Mouse (Mus musculus) CD4-positive helper T cell, adult 2 months (primary cell): ENCODE data around the gene Ctnnbip1.
A peak's percentile ranks its signal among the peaks of the same experiment; 100 is the strongest.

Experiments used
- DNase-seq: peaks from one replicate; pipeline ENCODE4 v3.0.0-alpha.2; 2012; ENCODE audit warnings: low read depth, missing footprints, low spot score

The Ctnnbip1 gene

DNA sequence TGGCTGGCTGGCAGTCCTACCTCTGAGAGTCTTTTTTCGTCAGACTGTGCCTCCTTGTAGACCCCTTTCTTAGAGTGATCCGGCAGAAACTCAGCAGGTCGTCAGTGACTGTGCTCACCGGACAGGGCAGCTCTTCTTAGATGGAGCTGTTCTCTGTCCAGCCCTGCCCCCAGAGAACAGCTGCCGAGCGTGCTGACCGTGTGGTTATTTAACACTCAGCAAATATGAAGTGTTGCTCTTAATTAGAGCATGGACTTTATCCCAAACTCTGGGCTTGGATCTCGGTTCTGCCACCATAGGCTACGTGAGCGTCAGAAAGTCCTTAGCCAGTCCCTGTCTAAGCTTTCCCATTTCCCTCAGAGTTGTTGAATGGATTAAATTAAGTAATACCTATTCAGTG lies 3.2 kb downstream of the Ctnnbip1 start:
- no peak for DNase-seq

DNA sequence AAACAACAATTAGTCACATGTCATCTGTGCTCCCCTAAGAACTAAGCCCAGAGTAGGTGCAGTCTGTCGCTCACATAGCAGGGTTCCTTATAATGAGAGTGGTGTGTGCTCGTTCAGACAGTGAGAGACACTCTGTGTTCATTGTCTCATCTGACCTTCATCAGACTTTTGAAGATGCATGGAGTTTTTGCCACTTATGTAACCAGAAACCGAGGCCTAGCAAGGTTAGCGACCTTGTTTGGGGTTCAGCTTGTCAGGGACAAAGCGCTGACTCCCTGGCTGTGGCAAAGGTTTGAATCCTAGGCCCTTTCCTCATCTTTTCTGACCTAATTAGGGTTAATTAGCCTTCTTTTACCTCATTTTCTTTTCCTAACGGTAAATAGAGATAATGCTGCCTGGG lies 5.9 kb downstream of the Ctnnbip1 start:
- DNase-seq: no peak

DNA sequence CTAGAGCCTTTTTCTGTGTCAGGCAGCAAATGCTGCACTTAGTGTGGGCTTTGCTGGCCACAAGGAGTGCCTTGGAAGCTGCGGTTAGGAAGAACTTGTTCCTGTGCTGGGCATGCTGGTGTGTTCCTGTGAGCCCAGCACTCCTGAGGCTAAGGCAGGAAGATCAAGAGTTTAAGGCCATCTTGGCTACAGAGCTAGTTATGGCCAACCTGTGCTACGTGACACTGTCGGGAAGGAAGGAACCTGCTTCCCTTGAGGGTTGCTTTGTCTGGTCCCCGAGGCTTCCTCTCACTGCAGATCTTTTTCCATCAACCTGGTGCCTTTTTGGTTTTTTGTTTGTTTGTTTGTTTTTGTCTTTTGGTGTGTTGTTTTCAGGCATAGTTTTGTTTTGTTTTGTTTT lies 7.1 kb downstream of the Ctnnbip1 start:
- DNase-seq: no peak

DNA sequence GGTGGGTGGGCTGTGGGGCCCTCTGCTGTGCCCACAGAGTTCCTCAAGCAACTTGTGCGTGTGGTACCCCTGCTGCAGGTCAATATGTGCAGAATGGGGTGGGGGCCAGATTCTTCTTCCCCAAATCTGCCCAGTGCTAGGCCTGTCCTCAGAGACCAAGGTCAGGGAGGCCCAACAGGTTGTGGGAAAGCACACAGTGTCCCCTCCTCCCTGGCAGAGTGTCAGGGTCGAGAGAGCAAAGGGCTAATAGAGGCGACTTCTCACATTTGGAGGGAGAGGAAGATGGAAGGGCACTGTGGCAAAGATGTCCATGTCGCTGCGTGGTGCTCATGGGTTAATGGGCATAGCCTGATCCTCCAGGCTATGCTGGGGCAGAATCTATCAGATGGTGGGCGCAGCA lies 7.8 kb downstream of the Ctnnbip1 start:
- DNase-seq: no peak

DNA sequence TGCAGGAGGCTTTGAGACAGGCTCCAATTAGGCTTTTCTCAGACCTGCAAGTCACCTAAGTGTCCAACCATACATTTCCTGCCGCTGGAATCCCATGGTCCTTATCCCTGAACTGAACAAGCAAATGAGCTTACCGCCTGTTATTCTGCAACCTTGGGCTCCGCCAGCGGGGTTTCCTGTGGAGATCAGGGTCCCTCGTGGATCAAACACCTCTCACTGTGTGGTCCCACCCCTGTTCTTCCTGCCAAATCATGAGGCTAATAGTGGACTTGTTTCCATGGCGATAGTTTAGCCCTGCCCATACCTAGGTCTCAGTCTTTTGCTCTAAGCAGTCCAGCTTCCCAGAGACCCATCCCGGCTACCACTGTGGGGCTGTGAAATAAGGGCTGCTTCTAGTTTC lies 8.3 kb downstream of the Ctnnbip1 start:
- no peak for DNase-seq

DNA sequence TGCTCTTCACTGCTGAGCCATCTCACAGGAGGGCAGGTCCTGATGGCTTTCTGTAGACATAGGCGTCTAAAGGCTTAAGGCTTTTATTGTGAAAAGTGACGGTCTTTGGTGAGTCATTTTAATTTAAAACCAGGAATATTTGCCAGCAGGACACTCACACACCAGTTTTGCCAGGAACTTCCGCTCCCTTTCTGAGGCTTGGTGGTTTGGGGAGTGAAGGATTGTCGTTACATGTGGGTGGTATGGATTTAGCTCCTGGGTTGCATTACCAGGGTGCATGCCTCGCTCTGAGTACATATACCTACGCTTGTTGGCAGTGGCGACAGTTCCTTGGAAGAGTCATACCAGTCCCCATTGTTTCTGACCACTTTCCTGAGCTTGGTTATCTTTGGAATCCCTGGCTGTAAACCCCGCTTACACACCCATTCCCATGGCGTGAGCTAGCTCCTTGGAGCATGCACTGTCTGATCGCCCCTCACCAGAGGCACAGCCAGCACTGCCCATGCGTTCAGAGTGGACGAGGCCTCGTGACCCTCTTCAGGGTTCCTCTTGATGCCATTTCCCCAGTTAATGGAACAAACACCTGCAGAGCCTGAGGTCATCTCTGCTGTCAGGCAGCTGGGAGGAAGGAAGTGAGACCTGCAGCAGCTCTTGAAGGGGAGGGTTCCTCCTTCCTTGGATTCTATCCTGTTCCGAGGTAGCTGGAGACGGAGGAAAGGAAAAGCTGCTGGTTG lies 9.8 kb downstream of the Ctnnbip1 start:
- DNase-seq: no peak

DNA sequence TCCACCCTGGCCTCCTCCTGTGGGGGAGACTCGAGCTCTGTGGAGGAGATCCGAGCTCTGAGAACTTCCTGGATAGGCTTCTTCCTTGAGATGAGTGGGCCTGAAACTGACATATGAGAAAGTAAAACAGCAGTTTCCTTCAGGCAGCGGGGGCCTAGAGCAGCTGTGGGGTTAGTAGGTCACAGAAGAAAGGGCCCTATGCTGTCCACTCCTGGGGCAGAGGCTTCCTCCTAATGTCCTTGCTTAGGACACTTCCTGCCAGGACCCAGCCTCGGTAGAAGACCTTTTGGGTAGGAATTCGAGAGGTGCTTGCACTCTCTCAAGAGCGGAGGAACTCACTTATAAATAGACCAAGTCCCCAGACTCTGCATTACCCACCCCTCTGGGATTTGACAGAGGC lies 11.7 kb downstream of the Ctnnbip1 start:
- DNase-seq: no peak

DNA sequence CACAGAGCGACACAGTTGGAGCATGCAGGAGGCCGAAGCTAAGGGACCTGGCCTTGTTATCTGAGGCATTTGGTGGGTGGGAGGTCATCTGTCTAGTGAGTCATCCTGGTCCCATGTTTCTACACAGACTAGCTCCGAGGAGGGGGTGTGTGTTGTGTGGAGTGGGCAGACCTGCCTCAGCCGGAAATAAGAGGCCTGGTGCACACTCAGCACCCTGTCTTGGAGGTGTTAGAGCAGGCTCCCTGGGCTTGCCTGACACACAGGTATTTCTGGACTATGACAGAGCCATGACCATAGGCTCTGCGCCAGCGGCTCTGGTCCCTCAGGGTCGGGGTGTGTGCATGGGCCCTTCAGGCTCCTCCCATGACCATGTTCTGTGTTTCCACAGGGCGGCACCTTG lies 21.4 kb downstream of the Ctnnbip1 start:
- DNase-seq: no peak

DNA sequence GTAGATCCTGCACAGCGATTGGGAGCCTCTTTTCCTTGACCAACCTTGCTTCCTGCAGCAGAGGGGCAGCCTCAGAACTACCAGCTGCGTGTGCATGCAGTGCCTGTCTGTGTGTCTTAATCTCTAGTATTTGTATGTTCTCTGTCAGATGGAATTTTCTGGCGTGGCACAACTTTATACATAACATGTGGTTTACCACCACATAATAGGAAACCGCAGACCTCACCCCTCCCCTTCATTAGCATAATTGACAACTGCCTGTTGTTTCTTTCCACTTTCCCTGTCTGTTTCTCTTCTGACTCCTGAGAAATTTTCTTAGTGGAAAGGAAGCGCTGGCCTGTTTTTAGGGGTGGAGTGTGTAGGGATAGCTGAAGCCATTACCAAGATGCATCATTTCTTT lies 23.9 kb downstream of the Ctnnbip1 start:
- peak; percentile 80 for DNase-seq

DNA sequence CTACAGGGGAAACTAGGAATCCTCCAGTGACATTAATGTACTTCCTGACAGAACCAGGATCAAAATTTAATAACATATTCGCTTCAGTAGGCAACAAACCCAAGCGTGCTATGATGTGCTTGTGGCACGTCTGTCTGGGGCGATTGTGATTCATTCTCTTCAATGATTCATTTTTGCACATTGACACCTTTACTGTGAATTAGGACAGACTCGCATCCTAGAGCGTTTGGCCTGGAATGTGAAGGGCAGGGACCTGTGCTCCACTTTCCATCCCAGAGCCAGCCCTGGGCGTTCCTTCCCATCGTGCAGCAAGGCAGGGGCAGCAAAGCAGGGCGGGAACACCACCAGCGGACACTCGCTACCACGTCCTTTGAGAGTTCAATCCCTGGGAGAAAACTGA lies 24.4 kb downstream of the Ctnnbip1 start:
- no peak for DNase-seq

DNA sequence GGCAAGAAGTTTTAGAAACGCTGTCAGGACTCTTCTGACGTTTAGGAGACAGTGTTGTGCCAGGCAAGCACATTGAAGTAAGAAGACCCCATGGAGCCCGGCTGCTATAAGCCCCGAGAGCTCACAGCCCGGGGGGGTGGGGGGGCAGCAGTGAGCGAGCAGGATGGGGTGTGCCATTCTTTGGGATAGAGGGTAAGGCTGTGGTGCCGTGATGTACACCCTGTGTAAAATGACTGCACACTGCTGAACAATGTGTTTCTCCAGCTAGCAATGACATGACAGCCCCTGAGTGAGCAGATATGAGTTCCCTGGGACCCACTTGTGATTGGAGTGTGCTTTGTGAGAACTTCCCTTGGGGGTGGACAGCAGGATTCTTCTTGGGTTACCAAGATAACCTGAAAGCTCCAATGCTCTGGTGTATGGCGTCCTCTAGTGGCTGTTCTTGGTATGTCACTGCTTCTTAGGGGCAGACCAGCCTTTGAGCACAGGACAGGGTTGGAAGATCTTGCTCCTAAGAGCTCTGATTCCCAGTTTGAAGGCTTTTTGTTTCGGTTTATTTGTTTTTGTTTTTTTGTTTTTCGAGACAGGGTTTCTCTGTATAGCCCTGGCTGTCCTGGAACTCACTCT lies 25.0 kb downstream of the Ctnnbip1 start:
- peak; percentile 83 for DNase-seq

DNA sequence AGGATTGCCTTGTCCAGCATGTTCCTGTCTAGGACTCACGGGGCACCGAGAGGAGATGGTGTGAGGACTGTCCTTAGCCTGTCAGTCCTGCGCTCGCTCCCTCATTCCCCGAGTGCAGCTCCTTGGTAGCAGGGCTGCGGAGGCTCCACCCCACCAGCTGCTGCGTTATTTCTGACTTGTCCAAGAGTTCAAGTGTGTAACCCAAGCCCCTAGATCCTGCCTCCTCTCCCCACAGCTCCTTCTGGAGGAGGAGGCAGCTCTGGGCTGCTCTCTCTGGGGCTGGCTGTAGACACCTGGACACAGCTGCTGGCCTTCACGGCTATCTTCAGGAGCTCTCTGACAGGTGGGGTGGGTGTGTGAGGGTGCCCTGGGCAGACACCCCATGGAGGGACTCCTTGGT lies 26.9 kb downstream of the Ctnnbip1 start:
- no peak for DNase-seq

DNA sequence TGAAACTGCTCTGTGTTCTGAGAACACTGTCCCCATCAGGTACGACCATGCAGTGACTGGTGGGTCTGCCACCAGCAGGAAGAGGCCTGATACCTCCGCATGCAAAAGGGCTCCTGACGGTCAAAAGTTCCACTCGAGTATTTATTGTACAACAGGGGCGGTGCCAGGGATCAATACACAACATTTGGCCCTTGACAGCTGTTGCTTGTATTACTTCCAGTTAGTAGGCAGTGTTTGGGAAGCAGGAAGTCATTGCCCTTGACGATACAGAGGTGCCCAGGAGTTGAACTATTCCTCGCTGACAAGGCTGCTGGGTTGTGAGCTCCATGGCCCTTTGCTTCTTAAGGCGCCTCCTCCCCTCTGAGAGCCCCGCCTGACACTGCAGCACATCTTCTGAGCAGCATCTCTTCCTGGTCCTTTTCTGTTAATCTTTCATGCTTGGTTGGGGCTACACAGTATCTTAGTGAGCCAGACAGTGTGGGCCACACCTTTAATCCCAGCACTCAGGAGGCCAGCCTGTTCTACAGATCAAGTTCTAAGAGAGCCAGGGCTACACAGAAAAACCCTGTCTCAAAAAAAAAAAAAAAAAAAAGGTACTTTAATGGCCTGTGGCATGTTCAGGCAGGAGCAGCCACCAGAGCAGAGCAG lies 28.9 kb downstream of the Ctnnbip1 start:
- no peak for DNase-seq

DNA sequence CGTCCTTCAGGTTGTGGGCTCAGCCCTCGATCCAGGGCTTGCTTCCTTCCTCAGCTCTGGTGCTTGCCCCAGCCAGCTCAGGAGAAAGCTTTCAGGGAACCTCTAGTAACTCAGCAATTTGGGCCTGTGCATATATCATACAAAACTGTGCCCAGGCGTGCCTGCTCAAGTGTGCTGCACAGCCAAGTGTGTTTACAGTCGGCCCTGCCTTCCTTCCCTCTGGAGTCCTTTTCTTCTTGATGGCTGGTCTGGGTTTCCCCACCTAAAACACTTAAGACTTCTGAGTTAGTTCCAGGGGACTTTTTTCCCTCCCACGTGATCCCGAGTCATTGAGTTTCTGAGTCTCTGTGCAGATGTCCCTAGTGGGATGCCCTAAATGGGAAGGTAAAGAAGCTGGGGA lies 29.5 kb downstream of the Ctnnbip1 start:
- no peak for DNase-seq

DNA sequence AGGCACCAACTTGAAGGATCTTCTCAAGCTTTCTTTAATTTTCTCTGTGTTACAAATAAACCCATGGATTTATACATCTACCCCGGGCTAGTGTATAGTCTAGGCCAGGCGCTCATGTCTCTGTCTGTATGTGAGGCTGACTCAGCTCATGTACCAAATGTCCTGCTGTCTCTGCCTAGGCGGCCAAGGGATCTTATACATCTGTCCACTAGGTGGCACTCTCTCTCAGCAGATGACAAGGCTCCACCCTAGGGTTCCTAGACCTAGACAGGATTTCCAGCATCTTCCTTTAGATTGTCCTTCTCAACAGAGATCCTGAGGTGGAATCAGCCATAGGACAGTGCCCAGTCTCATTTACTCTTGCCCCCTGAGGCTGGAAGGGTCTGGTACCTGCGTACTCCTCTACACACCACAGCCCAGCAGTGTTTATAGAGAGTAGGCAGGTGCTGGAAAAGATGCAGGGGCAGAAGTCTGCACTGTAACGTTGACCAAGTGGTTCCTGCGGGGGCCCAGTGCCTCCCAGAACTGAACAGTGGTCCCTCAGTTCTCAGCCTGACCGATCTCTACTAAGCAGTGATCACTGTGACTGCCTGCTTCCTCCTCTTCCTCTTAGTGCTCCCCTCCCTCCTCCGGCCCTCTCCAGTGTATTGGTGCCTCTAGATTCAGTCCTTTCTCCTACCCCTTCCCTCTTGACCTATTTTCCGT lies 31.3 kb downstream of the Ctnnbip1 start:
- peak; percentile 73 for DNase-seq

DNA sequence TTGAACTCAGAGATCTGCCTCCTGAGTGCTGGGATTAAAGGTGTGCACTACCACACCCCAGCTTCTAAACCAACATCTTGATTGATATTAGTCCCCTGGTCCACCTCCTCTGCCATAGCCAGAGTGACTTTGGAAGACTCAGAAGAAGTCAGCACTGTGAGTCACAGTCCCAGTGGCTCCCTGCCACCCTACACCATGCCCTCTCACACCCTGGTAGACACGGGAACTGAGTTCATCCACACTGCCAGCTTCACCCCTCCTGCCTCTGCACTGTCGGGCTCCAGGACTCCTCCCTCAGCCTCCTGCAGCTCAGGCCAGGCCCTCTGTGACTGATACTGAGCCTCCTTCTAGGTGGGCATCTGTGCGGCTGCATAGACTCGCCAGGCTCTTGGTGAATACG lies 32.8 kb downstream of the Ctnnbip1 start:
- DNase-seq: no peak

DNA sequence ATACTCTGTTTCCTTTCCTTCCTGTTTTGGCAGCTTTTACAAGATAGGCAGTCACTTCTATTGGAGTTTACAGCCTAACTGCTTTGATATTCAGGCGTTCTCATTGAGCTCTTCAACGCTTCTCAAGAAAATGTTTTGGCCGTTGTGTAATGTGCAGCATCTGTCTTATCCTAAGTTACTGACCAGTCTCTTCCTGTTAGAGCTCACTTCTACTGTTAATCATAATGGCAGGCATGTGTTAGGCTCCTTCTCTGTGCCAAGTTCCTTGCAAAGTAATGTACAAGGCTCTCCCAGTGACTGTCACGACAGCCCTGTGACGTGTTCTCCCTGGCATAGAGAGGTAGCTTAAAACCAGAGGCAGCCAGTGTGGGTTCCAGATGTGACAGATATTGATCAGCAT lies 33.7 kb downstream of the Ctnnbip1 start:
- no peak for DNase-seq

DNA sequence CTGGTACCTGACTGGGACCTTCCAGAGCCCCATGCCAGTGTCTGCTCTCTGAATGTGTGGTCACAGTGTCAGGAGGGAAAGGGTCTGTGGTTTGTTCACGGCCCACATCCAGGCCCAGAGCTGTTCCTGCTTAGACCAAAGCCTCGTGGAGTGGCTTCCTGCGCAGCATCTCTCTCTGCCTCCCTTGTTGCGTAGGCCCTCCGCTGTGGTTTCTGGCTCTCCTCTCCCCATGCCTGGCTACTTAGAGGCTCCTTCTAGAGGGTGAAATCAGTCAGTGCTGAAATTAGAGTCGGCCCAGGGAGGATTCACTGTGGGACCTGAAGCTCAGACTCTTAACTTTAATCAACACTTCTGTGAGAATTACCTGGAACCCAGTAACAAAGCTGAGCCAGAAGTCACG lies 35.8 kb downstream of the Ctnnbip1 start:
- no peak for DNase-seq

DNA sequence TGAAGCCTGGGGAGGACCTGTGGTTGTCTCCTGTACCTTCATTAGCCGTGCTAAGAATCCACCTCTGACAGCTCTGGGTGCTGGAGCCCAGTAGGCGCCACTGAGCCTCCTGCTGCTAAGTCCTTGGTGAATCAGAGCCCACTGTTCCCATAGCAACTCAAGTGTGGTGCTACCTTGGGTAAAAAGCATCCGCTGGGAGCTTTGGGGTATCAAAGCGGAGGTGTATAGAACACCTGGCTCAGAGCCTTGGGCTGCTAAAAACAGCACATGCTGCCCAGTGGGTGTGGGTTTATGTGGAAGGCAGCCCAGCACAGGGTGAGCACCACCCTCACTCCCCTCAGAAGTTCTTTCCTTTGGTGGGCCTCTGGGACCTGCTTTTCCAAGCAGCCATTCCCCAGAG lies 38.1 kb downstream of the Ctnnbip1 start:
- DNase-seq: no peak

DNA sequence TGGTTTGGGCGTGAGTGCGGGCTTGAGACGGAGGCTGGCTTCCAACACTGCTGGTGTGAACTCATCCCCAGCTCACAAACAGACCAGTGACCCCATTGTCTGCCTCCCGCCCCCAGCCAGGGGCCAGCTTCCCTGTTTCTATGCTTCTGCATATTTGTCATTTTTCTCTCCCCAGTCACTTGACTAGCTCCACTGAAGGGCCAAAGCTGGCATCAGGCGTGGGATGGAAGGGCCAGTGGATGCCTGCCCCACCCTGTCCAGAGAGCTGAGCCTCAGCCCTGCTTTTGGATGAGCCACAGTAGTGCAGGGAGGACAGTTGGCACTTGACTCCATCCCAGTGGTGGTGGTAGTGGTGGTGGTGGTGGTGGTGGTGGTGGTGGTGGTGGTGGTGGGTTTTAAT lies 39.9 kb downstream of the Ctnnbip1 start:
- no peak for DNase-seq

DNA sequence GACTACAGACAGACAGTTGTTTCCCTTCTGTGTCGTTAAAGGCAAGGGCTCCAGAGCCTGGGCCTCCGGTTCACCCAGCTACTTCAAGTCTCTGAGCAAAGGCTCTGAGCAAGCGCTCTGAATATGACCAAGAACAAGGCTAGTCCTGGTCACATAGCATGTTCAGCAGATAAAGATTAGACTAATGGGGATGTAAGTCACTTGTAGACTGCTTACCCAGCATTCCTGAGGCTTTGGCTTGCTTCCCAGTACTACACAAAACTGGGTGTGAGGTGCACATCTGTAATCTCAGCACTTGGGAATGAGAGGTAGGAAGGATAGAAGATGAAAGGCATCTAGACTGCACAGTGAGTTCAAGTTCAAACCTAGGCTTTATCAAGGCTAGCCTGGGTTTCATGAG lies 40.4 kb downstream of the Ctnnbip1 start:
- no peak for DNase-seq

DNA sequence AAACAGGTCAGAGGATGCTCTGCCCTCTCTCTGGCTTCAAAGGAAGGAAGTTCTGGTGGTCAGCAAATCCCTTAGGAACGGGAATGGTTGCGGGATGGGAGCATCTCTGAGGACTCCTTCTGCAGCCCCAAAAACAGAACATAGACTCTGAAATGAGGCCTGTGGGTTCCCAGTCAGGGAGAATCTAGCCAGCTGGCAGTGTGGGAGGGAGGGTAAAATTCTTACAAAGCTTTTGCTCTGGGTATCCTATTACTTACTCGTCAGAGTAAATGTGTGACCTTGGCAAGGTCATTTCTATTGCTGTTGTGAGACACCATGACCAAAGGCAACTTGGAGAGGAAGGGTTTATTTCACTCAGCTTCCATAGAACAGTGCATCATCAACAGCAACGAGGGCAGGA lies 43.4 kb downstream of the Ctnnbip1 start:
- DNase-seq: no peak
